Mouse (Mus musculus) midbrain, embryonic 14.5 days (tissue): ENCODE measurements around the gene Olfr763. TPM values are rescaled to one million over a fixed set of nuclear protein-coding genes. Genes with fewer than 3 reads are reported as not detected.
"Not testable (repeated sequence)": the region's sequence is repeated elsewhere in the genome, so short reads cannot be mapped to it uniquely, and the experiment has no call there.

Experiments used
- ATAC-seq: fragments of 200-750 bp; cut with Nextera tagmentation; 2 replicates; pipeline ENCODE4 v1.8.0; 2017; ENCODE audit warnings: moderate number of reproducible peaks, moderate library complexity; ENCODE audit not compliant: low FRiP score, low TSS enrichment
- DNase-seq: peaks from one replicate; pipeline ENCODE4 v3.0.0-alpha.2; 2015
- H3K27ac ChIP-seq: fragments of 300-500 bp; sonication (generic); replicated peaks from 2 replicates; pipeline ENCODE4 v1.5.1; 2014; ENCODE audit warnings: mild to moderate bottlenecking, low read depth, low read length, moderate library complexity
- H3K27me3 ChIP-seq: fragments of 300-500 bp; sonication (generic); 2 replicates; pipeline ENCODE4 v1.6.1; 2014; ENCODE audit warnings: low read length, control low read depth, mixed read lengths; ENCODE audit not compliant: control insufficient read depth, insufficient read depth
- H3K36me3 ChIP-seq: fragments of 300-500 bp; sonication (generic); 2 replicates; pipeline ENCODE4 v1.6.1; 2014; ENCODE audit warnings: low read length, control low read depth; ENCODE audit not compliant: control insufficient read depth, insufficient read depth
- H3K4me1 ChIP-seq: fragments of 300-500 bp; sonication (generic); 2 replicates; pipeline ENCODE4 v1.6.1; 2014; ENCODE audit warnings: mild to moderate bottlenecking, antibody characterized with exemption, low read length, control low read depth; ENCODE audit not compliant: control insufficient read depth, insufficient read depth
- H3K4me2 ChIP-seq: fragments of 300-500 bp; sonication (generic); 2 replicates; pipeline ENCODE4 v1.6.1; 2014; ENCODE audit warnings: mild to moderate bottlenecking, low read length, moderate library complexity
- H3K4me3 ChIP-seq: fragments of 300-500 bp; sonication (generic); replicated peaks from 2 replicates; pipeline ENCODE4 v1.5.1; 2014; ENCODE audit warnings: low read depth, low read length
- H3K9ac ChIP-seq: fragments of 300-500 bp; sonication (generic); replicated peaks from 2 replicates; pipeline ENCODE4 v1.6.1; 2014; ENCODE audit warnings: mild to moderate bottlenecking, low read length, moderate library complexity
- H3K9me3 ChIP-seq: fragments of 300-500 bp; sonication (generic); 2 replicates; pipeline ENCODE4 v1.6.1; 2016; ENCODE audit warnings: low read length, control low read depth, mixed read lengths; ENCODE audit not compliant: control insufficient read depth
- WGBS: fragments of 180-500 bp; shearing (Covaris S2); extraction: QIAGEN DNeasy Blood & Tissue Kit; methylation state at CpG from one replicate; pipeline ENCODE4 v1.1.7; 2014; 5-methylcytosine and 5-hydroxymethylcytosine counted together
- polyA plus RNA-seq: library from polyadenylated mRNA; unstranded; fragments of >200 nt; fragmentation: Nextera tagmentation; extraction: Ambion mirVana; gene quantifications from 2 replicates; pipeline ENCODE4 v1.2.1, GENCODE M21; 2014

Olfr763 gene
- polyA plus RNA-seq, 1 experiment from 2014 or later = not detected

- Histone ChIP-seq H3K27me3 (no peaks in the 10 kb centered on the region), H3K27ac (no peak overlapping the region), H3K36me3 (no peaks in the 10 kb centered on the region), H3K4me2 (no peak overlapping the region), H3K4me1 (no peaks in the 10 kb centered on the region), H3K9me3 (no peaks in the 10 kb centered on the region), H3K9ac (no peak overlapping the region), H3K4me3 (no peak overlapping the region)
- DNase-seq (no peak), ATAC-seq (no peak)
These were observed 3.9 kb downstream of the Olfr763 start for GRCm38 (mm10) chr10:129014477-129014876.

- Histone ChIP-seq H3K4me2 (no peak overlapping the region), H3K4me3 (no peak overlapping the region), H3K9ac (no peak overlapping the region), H3K9me3 (no peaks in the 10 kb centered on the region), H3K4me1 (no peaks in the 10 kb centered on the region), H3K36me3 (no peaks in the 10 kb centered on the region), H3K27ac (no peak overlapping the region), H3K27me3 (no peaks in the 10 kb centered on the region)
- ATAC-seq (no peak), DNase-seq (peak; percentile 13)
These were observed 12.7 kb downstream of the Olfr763 start for GRCm38 (mm10) chr10:129023319-129023718.

- H3K27me3 ChIP-seq = no peaks in the 10 kb centered on the region
- H3K9ac ChIP-seq = no peak overlapping the region
- WGBS = 64% methylated on average over 3 of the region's 3 CpGs
These were observed 15.5 kb downstream of the Olfr763 start for GRCm38 (mm10) chr10:129026018-129026662.

GRCm38 (mm10) chr10:129028343-129028742 is 17.8 kb downstream of the Olfr763 start:
- DNase-seq (no peak), ATAC-seq (no peak)
- Histone ChIP-seq H3K27ac (no peak overlapping the region), H3K4me2 (no peak overlapping the region), H3K9ac (no peak overlapping the region), H3K4me1 (no peaks in the 10 kb centered on the region), H3K4me3 (no peak overlapping the region), H3K27me3 (no peaks in the 10 kb centered on the region), H3K36me3 (no peaks in the 10 kb centered on the region), H3K9me3 (no peaks in the 10 kb centered on the region)
- WGBS = 83% methylated on average over 2 of the region's 2 CpGs

More at GRCm38 (mm10) chr10:129026018-129026662, 15.5 kb downstream of the Olfr763 start:
- no peak overlapping the region for H3K27ac ChIP-seq
- H3K4me1 ChIP-seq = no peaks in the 10 kb centered on the region
- ATAC-seq (peak; percentile 77), DNase-seq (peak; percentile 83)
- no peak overlapping the region for H3K4me3 ChIP-seq
- H3K4me2 ChIP-seq = no peak overlapping the region
- no peaks in the 10 kb centered on the region for H3K36me3 ChIP-seq
- no peaks in the 10 kb centered on the region for H3K9me3 ChIP-seq

- Histone ChIP-seq H3K27me3 (no peaks in the 10 kb centered on the region), H3K4me2 (no peak within 1 kb of the TSS), H3K27ac (no peak within 1 kb of the TSS), H3K4me3 (no peak within 1 kb of the TSS), H3K9ac (no peak within 1 kb of the TSS), H3K9me3 (no peaks in the 10 kb centered on the region), H3K36me3 (no peaks in the 10 kb centered on the region), H3K4me1 (no peaks in the 10 kb centered on the region)
- WGBS = 83% methylated on average over 3 of the region's 3 CpGs
- no peak for ATAC-seq
- DNase-seq = no peak
These were observed 29.2 kb downstream of the Olfr763 start, which contains the start of gene Olfr764-ps1 for GRCm38 (mm10) chr10:129039796-129040195. Olfr764-ps1 (minus strand) TSS chr10:129039896.

GRCm38 (mm10) chr10:129049898-129050297 is 39.3 kb downstream of the Olfr763 start, which contains the start of gene Olfr765:
Olfr765 (minus strand) TSS chr10:129049998.
- not testable (repeated sequence) for H3K36me3 ChIP-seq, H3K4me1 ChIP-seq, ATAC-seq, H3K4me3 ChIP-seq, DNase-seq, H3K27me3 ChIP-seq, H3K9me3 ChIP-seq, H3K4me2 ChIP-seq, H3K27ac ChIP-seq, H3K9ac ChIP-seq

Other genes starting within 250 kb of the Olfr763 start
- gene Mmp19, start 219.9 kb upstream of the Olfr763 start, polyA plus RNA-seq = 0.22 and 0.41 TPM in 2 replicates
- 38.6 and 42.7 TPM in 2 replicates for gene Dnajc14, start 206.7 kb upstream of the Olfr763 start, polyA plus RNA-seq
- gene Tmem198b, start 206.4 kb upstream of the Olfr763 start, polyA plus RNA-seq = 11.7 and 13.1 TPM in 2 replicates
- gene Sarnp, start 193.5 kb upstream of the Olfr763 start, polyA plus RNA-seq = 150 and 152 TPM in 2 replicates
- gene Ormdl2, start 189.1 kb upstream of the Olfr763 start, polyA plus RNA-seq = 23.4 and 24.8 TPM in 2 replicates
- 7.9 and 9.6 TPM in 2 replicates for gene Gdf11, start 119.1 kb upstream of the Olfr763 start, polyA plus RNA-seq
- gene Cd63, start 109.8 kb upstream of the Olfr763 start, polyA plus RNA-seq = 120 and 138 TPM in 2 replicates
- gene Rdh5, start 87.9 kb upstream of the Olfr763 start, polyA plus RNA-seq = 11.6 and 15.2 TPM in 2 replicates
- 249 and 282 TPM in 2 replicates for gene Bloc1s1, start 86.8 kb upstream of the Olfr763 start, polyA plus RNA-seq
- gene Itga7, start 77.0 kb upstream of the Olfr763 start, polyA plus RNA-seq = 3.4 and 4.9 TPM in 2 replicates
- not detected in 2 replicates for gene Mettl7b, start 49.8 kb upstream of the Olfr763 start, polyA plus RNA-seq
- gene Olfr9, start 21.4 kb upstream of the Olfr763 start, polyA plus RNA-seq = not detected in 2 replicates
- gene Olfr764-ps1, start 29.1 kb downstream of the Olfr763 start, polyA plus RNA-seq = not detected in 2 replicates
- not detected in 2 replicates for gene Olfr765, start 39.2 kb downstream of the Olfr763 start, polyA plus RNA-seq
- gene Olfr766-ps1, start 58.2 kb downstream of the Olfr763 start, polyA plus RNA-seq = not detected in 2 replicates
- gene Olfr767, start 72.1 kb downstream of the Olfr763 start, polyA plus RNA-seq = not detected in 2 replicates
- not detected in 2 replicates for gene Olfr768, start 88.6 kb downstream of the Olfr763 start, polyA plus RNA-seq
- gene Olfr769, start 107.1 kb downstream of the Olfr763 start, polyA plus RNA-seq = not detected in 2 replicates
- not detected in 2 replicates for gene Olfr770, start 128.2 kb downstream of the Olfr763 start, polyA plus RNA-seq
- not detected in 2 replicates for gene Olfr771, start 154.0 kb downstream of the Olfr763 start, polyA plus RNA-seq
- gene Olfr772, start 167.1 kb downstream of the Olfr763 start, polyA plus RNA-seq = not detected in 2 replicates
- not detected in 2 replicates for gene Olfr773, start 176.6 kb downstream of the Olfr763 start, polyA plus RNA-seq
- gene Olfr774, start 225.4 kb downstream of the Olfr763 start, polyA plus RNA-seq = not detected in 2 replicates
- gene Olfr775, start 237.6 kb downstream of the Olfr763 start, polyA plus RNA-seq = not detected in 2 replicates
- gene Olfr776, start 248.3 kb downstream of the Olfr763 start, polyA plus RNA-seq = not detected in 2 replicates